Mouse (Mus musculus): ENCODE measurements around the gene Nup210.
"Not testable (repeated sequence)": the region's sequence is repeated elsewhere in the genome, so short reads cannot be mapped to it uniquely, and the experiment has no call there.

Nup210 gene

DNA sequence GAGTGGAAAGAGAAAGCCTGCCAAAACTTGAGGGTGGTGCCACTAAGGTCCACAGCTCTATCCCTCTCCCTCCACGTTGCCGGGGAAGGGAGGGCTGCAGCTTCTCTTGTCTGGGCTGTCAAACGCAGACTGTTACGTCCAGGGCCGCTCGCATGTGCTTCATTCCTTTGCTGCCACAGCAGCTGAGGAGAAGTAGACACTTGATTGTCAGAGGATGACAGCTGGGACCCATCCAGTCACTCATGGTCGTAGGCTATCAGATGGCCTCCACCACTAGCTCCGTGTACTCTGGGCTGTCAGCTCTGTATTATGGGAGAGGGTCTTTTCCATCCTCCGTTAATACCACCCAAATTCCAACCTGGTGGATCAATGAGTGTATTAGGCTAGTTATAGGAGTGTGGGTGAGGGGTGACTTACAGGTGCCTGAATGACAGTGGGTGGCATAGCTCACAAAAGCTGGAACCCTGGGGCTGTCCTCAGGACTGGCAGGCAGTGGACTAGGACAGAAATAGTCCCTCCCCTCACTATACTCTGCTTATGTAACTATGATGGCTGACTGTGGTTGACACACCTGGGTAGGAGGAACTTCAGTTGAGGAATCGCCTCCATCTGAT lies 20.8 kb upstream of the Nup210 start:
- DNase-seq = no peak

DNA sequence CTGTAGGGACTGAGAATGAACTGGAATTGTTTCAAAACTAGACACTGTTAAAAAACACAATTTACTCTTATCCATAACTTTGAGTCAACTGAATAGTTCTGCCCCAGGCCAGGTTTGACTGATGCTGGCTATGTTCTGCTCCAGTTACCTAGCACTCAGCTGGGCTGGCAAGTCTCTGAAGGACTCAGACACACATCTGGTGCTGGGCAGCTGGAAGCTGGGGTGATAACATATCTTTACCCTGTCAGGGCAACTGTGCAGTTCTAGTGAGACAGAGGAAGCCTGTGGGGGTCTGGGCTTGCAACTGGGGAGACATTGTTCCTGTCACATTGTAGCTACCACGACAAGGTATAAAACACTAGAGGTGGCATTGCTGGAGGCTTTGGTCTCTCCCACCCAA lies 14.2 kb upstream of the Nup210 start:
- DNase-seq = no peak

DNA sequence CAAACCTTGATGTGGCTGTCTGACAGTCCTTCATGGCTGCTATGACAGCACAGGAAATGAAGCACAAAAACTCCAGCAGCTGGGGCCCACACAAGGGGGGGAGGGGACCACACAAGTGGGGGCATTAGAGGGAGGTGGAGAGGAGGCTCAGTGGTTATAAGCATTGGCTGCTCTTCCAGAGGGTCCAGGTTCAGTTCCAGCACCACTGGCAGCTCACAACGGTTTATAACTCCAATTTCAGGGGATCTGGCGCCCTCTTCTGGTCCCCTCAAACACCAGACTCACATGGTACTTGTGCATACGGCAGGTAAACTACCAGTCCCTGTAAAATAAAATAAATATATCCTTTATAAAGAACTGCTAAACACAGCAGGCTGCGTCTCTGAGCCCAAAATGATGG lies 12.4 kb upstream of the Nup210 start:
- DNase-seq = no peak

DNA sequence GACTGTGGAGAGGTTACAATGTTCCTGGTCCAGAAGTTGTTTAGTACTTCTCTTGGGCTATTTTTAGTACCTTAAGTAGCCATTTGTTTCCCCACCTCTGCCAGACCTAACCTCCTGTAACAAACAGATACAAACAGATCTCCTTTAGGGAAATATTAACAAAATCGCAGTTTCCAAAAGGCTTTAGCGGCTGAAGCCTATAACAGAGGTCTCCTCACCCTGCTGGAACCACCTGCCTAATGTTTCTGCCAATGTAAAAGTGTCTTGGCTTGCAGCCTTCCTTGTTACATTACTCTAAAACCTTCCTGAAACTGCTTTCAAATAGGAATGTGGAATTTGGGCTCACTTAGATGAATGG lies 8.6 kb upstream of the Nup210 start:
- DNase-seq = no peak

DNA sequence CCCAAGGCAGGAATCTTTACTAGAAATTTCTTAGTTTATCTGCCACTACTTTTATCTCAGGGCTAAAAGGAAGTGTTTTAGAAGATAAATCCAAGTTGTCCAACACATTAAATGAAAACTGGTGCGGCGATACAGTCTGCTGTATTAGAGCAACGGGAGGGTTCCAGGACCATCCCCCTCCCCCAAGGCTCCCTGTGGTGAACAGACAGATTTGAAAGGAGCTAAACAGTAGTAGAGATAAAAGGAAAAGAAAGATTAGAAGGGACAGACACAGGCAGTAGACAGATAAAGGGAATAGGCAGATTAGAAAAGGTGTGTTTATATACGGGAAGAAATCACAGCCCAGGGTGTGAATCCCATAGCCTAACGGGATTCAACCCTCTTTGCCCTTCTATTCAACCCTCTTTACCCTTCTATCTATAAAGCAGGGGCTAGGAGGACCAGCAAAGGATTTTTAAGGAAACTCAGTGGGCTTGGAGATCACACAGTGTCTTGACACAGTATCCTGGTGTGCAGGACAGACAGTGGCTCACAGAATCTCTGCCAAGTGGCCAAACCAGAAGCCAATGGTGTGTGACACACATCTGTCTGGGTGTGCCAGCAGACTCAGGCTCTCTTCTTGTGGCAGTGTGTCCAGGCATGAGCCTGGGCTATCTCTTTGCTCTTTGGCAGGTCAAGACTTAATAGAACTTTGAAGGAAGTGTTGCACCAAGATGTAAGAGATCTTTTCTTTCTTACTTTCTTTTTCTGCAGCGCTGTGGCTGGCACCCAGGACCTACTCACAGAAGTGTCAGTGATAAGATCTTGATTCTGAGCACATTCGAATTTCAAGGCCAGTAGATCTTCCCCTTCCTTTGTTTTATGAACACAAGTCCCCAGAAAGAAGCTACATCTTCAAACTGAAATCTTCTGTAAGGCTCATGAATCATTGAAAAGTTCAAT lies 7.9 kb upstream of the Nup210 start:
- no peak for DNase-seq

DNA sequence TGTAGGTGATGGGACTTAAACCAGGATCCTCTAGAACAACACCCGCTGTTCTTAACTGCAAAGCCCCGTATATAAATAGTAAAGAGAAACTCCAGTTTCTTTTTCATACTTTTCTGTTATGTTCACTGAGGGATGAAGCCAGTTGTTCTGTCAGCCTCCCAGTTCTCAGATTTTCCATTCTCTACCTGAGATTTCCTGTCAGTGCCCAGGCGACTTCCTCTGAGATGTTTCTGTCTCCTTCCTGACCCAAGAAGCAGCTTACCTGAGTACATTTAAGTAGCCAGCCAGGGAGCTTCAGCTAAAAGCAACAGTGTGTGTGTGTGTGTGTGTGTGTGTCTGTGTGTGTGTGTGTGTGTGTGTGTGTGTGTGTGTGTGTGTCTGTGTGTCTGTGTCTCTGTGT lies 6.8 kb upstream of the Nup210 start:
- no peak for DNase-seq

DNA sequence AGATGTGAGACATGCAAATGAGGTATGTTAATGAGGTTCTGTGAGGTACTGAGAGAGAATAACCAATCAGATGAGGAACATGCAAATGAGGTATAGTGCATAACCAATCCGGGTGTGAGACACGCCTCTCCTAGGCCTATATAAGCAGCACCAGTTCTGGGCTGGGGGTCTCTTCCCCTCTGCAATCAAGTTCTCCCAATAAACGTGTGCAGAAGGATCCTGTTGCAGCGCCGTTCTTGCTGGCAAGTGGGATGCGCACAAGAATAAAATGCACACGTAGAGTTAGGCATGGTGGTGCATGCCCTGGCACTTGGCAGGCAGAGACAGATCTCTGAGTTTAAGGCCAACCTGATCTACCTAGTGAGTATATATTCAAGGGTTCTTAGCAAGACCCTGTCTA lies 4.5 kb upstream of the Nup210 start:
- DNase-seq = not testable (repeated sequence)

DNA sequence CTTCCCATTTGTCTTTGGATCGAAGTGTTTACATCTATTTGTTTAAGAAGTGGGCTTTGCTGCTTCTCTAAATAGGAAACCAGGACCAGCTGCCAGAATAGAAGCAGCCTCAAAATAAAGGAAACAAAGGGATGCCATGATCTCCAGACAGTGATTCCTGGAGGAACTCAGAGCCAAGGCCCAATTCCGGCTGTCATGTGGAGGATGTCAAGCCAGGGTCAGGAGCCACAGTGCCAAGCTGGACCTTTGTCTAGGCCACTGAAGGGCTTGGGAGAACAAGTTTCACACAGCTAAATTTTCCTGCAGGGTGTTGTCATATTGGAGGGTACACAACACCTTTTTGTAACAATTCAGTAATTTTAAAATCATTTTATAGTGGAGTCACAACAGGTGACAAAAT lies 3.6 kb upstream of the Nup210 start:
- peak; percentile 35 to 61 for DNase-seq

DNA sequence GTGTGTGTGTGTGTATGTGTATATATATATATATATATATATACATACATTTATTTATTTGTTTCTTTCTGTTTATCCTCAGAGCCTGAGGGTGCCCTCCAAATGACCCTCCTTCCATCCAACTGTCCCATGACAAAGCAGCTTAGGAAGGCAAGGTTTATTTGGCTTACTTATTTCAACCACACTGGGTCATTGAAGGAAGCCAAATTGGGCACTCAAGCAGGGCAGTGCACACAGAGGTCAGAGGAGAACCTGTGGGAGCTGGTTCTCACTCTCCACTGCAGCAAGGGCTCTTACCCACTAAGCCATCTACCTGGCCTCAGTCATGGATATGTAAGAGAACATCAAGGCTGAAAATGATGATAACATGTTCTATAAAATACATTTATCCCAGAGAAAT lies 1.9 kb upstream of the Nup210 start:
- DNase-seq = peak; percentile 28 to 77

DNA sequence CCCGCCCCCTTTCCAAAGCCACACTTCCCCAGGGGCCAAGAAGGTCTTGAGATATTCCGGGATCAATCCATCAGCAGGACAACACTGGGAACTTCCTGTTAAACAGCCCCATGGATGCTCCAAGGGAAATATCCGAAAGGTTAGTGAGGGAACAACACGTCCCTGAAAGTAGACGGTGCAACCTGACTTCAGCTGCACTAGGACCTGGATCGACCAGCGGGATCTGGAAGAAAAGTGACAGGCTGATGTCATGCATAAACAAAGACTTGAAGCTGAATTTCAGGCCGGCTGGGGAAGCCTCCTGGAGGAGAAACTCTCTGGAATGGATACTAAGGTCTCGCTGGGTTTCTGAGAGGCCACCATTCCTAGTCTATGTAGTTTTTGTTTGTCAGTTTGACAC lies 520 bp upstream of the Nup210 start:
- DNase-seq = no peak

DNA sequence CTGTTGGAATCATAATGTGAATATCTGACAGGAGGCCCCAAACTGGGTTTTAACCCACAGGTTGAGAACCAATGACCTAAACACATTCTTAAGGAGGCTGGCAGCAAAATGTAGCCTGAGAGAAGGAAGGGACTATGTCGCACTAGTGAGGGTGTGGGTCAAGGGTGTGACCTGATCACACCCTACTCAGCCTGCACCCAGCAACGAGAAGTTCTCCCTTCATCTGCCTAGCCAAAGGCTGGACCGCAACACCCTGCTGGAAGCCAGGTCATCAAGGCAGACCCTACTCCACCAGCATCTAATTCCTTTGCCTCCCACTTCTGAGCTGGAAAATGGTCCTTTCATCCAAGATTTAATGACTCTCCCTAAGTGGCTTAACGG lies 776 bp downstream of the Nup210 start:
- DNase-seq = no peak

DNA sequence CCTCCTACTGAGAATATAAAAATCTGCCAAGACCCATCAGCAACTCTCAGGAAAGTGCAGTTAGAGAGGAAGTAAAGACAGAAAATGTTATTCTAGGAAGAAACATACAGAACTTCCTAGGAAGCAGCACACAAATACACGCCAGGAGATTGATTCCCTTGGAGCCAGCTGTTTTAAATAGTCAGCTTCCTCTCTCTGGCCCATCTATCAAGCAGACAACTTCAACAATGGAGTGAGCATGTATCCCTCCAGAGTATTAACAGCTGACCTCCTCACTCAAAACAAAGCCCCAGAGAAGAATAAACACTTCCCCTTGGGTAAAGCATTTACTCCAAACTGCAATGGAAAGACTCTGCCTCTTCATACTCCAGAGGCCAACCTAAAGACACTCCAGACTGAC lies 1.5 kb downstream of the Nup210 start:
- DNase-seq = no peak

DNA sequence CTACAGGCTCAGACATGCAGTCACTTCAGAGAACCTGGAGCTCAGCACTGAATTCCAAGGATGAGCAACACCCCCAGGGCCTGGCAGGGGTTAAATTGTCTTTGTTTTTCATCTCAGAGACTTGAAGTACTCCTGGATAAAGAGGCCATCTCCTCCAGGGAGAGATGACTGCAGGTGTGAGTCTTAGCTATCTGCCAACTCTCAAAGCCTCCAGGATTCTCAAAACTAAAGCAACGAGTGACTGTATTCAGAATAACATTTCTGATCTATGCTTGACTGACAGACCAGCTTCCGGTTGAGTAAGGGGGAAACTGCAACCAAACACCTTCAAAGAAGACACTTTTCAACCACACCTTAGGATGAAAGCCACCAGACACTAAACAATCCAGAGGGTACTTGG lies 1.9 kb downstream of the Nup210 start:
- DNase-seq = no peak

DNA sequence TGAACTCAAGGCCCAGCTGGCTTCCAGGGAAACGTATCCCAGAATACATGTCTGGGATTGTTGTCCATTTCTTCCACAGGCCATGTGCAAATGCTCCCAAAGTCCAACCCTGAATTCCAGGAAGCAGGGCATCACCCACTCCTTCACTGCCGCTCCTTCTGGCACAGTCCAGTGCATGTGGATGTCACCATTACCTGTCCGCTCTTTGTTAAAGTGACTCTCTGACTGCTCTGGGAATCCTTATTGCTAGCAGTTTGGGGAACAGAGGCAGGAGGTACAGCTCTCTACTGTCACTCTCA lies 4.7 kb downstream of the Nup210 start:
- DNase-seq = no peak

DNA sequence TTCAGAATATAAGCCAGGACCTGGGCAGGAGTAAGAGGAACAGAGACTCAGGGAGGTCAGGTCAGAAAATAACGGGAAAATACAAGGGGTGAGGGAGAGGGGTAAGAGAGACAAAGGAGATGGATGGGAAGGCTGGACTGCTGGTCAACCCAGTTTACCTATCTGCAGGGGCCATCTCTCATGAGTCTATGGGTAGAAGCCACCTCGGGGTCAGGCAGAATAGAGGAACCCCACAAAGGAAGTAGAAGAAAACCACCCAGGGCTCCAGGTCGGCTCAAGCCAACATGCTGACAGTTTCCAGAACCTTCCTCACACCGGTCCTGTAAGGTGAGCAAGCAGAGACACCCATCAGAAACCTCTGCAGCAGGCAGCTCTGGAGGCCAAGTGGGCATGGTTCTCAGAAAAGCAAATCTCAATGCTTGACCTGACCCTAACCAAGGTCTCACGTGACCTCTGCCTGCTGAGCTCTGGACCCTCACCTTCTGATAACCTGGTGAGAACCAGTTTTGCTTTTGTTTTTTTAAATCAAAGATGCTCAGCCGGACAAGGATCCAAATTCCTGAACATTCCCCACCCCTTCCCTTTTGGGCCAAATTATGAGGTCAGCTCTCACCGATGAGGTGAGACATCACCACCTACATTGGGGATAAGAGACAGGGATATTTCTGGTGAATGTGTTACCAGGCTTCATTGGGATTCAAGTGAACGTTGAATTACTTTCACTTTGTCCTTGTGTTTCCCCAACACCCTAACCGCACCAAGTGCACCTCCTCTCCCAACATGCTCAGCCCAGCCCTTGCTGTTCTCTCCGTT lies 5.3 kb downstream of the Nup210 start:
- no peak for DNase-seq

DNA sequence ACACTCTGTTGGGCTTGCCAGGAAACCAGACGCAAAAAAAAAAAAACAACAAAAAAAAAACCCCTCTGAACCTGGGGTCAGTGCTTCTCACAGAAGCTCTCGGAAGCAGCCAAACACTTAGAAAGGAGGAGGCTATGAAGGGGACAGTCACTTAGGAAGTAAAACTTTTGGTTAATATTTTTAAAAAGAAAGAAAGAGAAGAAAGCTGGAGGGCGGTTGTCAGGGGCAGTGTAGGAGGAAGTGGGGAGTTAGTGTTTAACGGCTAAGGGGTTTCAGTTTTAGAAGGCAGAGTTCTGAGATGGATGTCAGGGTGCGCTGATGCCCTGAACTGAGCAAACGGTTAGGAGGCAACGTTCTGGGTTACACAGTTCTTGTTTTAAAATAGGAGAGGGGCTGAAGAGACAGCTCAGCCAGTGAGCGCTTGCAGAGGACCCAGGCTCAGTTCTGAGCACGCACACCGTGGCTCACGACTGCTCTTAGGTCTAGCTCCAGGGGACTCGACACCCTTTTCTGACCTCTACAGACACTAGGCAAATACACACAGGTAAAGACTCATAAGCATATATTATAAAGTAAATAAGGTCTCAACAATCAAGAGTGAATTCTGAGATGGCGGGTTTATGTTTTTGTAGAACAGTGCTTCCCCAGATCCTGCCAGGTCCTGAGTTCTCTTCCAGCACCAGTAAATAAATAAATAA lies 6.2 kb downstream of the Nup210 start:
- no peak for DNase-seq

DNA sequence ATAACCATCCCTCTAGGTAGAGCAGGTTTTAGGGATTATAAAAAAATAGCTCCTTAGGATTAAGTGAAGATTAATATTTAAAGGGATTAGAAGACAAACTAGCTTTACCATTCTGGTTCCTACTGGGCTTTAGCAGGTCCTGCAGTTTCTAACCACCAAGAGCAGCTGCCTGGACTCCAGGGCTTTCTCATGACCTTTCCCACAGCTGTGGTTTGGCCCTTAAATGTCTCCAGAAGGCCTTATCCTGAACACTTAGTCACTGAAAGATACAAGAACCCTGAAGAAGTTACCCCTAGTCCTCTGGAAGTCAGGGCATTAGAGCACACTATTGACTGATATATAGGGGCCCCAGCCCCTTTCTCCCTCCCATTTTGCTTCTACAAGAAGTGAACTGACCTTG lies 7.1 kb downstream of the Nup210 start:
- no peak for DNase-seq

DNA sequence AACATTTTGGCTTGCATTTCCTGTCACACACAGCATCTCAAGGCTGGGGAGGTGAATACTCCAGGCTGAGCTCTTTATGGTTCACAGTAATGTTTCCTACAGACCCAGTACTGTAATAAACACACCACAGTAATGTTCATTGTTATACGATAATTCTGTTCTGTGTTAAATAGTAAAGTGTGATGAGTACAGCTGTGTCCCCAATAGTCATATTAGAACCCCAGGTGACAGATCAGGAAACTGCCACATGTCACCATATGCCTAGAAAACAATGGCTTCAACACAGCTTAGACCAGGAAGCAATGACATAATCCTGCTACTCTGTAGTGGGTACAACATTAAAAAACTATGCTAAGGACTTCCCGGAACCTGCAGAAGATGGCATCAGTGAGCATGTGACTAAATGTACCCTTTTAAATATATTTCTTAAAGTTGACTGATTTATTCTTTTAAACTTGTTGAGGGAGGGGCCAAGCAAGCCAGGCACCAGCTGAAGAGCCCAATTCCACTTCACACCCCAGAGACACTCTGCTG lies 7.6 kb downstream of the Nup210 start:
- DNase-seq = no peak

DNA sequence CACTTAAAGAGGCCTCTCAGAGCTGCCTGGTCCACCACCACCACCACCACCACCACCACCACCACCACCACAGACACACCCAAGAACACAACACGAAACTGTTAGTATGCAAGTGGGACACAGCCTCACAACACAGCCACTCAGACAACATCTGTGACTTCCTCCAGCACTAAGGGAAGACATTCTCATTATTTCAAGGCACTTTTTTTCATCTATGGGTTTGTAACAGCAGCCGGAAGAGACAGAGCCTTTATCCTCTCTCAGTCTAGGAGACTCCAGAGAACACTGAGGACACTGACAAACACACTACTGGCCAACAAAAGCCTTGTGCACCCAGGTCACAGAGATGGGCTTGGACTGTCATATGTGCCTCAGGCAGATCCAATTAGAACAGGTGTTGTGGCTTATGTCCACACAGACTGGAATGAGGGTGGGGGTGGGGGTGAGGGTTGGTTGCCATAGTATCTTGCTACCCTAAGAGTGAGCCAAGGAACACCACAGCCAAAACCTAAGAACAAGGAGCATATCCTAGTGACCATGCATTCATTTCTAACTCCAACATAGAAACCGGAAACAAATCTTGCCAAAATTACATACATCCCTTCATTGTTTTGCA lies 8.2 kb downstream of the Nup210 start:
- DNase-seq = no peak

DNA sequence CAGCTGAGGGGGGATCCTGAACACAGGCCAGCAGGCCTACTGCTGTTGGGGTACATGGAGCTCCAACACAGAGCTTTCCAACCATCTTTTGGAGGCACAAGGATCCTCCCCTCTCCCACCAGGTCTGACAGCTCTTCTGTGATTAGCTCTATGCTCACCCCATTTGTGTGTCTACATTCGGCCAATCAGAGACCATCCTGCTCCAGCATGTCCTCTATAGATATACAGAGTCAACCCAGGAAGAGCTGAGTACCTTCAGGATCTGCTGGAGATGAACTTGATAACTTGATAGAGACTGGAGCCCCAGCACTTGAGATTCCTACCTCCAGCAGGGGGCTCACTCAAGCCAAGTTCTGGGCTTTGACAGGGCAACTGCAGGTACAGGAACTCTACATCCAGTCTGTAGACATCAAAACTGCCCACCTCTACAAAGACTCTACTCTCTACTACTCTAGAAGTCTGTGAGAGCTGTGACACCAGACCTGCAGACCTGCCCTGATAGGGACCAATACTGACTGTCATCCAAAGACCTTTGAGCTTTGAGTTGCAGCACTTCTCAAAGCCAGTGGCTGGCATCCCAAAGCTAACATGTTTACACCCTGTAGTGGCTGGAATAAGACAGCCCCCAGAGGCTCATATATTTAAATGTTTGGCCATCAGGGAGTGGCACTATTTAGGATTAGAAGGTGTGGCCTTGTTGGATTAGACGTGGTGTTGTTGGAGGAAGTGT lies 11.1 kb downstream of the Nup210 start:
- peak; percentile 46 to 61 for DNase-seq

DNA sequence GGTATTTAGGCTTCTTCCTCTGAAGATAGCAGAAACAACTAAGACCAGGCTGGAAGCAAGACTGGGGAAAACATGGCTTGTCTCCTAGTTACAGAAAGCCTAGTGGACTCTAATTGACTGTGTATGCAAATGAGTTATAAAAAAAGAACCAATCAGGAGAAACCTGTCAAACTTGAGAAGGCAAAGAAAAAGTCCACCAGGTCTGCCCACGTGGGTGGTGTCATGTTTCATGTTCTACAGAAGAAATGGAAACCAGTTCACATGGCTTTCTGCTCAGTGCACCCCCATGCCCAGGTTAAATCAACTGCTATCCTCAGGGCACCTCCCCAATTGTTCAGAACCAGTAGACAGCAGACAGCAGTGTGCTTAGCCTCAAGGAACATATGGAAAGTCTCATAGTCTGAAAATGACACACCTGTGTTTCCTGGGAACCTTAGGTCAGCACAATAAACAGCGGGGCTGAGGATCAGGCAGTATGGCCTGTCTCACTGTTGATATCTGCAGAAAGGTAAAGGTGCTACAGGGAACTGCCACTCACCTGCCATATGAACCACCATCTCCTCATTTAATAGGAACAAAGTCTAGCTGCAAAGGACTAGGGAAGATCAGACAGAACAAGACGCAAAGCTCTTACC lies 11.7 kb downstream of the Nup210 start:
- peak; percentile 76 to 84 for DNase-seq
